Mouse (Mus musculus) erythroblast, embryonic 14.5 days (primary cell): Measurements from ENCODE around the gene Txndc8. TPM values are rescaled to one million over a fixed set of nuclear protein-coding genes. Genes with fewer than 3 reads are reported as not detected.

Source experiments
- H3K27me3 ChIP-seq: 2 replicates; pipeline ENCODE4 v1.6.1; 2012; ENCODE audit warnings: inconsistent platforms; ENCODE audit not compliant: control insufficient read depth
- H3K36me3 ChIP-seq: 2 replicates; pipeline ENCODE4 v1.6.1; 2012; ENCODE audit warnings: mild to moderate bottlenecking, inconsistent platforms; ENCODE audit not compliant: control insufficient read depth
- H3K4me1 ChIP-seq: 2 replicates; pipeline ENCODE4 v1.6.1; 2012; ENCODE audit warnings: inconsistent platforms; ENCODE audit not compliant: control insufficient read depth
- H3K4me3 ChIP-seq: replicated peaks from 2 replicates; pipeline ENCODE3; 2012; ENCODE audit warnings: moderate library complexity, mild to moderate bottlenecking, inconsistent platforms
- H3K9me3 ChIP-seq: 2 replicates; pipeline ENCODE4 v1.6.1; 2012; ENCODE audit warnings: low read length, inconsistent platforms, mixed read lengths; ENCODE audit not compliant: control insufficient read depth
- GATA1 ChIP-seq: IDR thresholded peaks from 2 replicates; pipeline ENCODE4 v1.6.1; 2012; ENCODE audit warnings: low read length, inconsistent platforms, mixed read lengths
- TAL1 ChIP-seq: IDR thresholded peaks from 3 replicates; pipeline ENCODE4 v1.6.1; 2012; ENCODE audit warnings: low read length, inconsistent platforms, mixed read lengths
- polyA plus RNA-seq: library from polyadenylated mRNA; stranded (reverse); fragments of >175 nt; gene quantifications from 2 replicates; pipeline ENCODE4 v1.2.3, GENCODE M21; 2012

Txndc8 gene
- polyA plus RNA-seq, 1 experiment = not detected

- H3K27me3 ChIP-seq = no peaks in the 10 kb centered on the region
These were observed 23.8 kb upstream of the Txndc8 start for GRCm38 (mm10) chr4:58032714-58033113.

GRCm38 (mm10) chr4:58003501-58003900 lies 5.4 kb downstream of the Txndc8 start:
- no peaks in the 10 kb centered on the region for H3K4me1 ChIP-seq
- no peaks in the 10 kb centered on the region for H3K36me3 ChIP-seq
- no peaks in the 10 kb centered on the region for H3K9me3 ChIP-seq
- TF ChIP-seq GATA1 = no peak
- no peak for TF ChIP-seq TAL1
- no peaks in the 10 kb centered on the region for H3K27me3 ChIP-seq
- no peak overlapping the region for H3K4me3 ChIP-seq

More at GRCm38 (mm10) chr4:58032714-58033113, 23.8 kb upstream of the Txndc8 start:
- Histone ChIP-seq H3K4me1 (no peaks in the 10 kb centered on the region), H3K9me3 (no peaks in the 10 kb centered on the region; the same call in 1 of the 2 replicates), H3K4me3 (no peak overlapping the region), H3K36me3 (no peaks in the 10 kb centered on the region)
- TF ChIP-seq GATA1 (no peak), TAL1 (no peak)

GRCm38 (mm10) chr4:57991425-57991824 lies 17.5 kb downstream of the Txndc8 start:
- H3K4me3 ChIP-seq = no peak overlapping the region

GRCm38 (mm10) chr4:57974400-57975117 lies 34.4 kb downstream of the Txndc8 start:
- Histone ChIP-seq H3K4me3 (no peak overlapping the region), H3K27me3 (no peaks in the 10 kb centered on the region), H3K4me1 (no peaks in the 10 kb centered on the region), H3K9me3 (no peaks in the 10 kb centered on the region), H3K36me3 (no peaks in the 10 kb centered on the region)
- no peak for TF ChIP-seq GATA1
- TF ChIP-seq TAL1 = no peak

More at GRCm38 (mm10) chr4:57991425-57991824, 17.5 kb downstream of the Txndc8 start:
- H3K27me3 ChIP-seq = no peaks in the 10 kb centered on the region
- no peaks in the 10 kb centered on the region for H3K4me1 ChIP-seq
- TF ChIP-seq TAL1 (no peak), GATA1 (no peak)
- H3K9me3 ChIP-seq = no peaks in the 10 kb centered on the region
- H3K36me3 ChIP-seq = no peaks in the 10 kb centered on the region

- Histone ChIP-seq H3K36me3 (no peaks in the 10 kb centered on the region), H3K27me3 (no peaks in the 10 kb centered on the region), H3K4me3 (no peak overlapping the region), H3K9me3 (no peaks in the 10 kb centered on the region), H3K4me1 (no peaks in the 10 kb centered on the region)
- no peak for TF ChIP-seq TAL1
These were observed 35.2 kb downstream of the Txndc8 start for GRCm38 (mm10) chr4:57973592-57974268.

- Histone ChIP-seq H3K27me3 (no peaks in the 10 kb centered on the region), H3K9me3 (no peaks in the 10 kb centered on the region), H3K36me3 (no peaks in the 10 kb centered on the region), H3K4me3 (no peak overlapping the region), H3K4me1 (no peaks in the 10 kb centered on the region)
- TF ChIP-seq GATA1 = no peak
- no peak for TF ChIP-seq TAL1
These were observed 38.6 kb downstream of the Txndc8 start for GRCm38 (mm10) chr4:57970285-57970684.

GRCm38 (mm10) chr4:57967195-57967594 lies 41.7 kb downstream of the Txndc8 start:
- Histone ChIP-seq H3K36me3 (no peaks in the 10 kb centered on the region), H3K9me3 (no peaks in the 10 kb centered on the region), H3K4me3 (no peak overlapping the region), H3K4me1 (no peaks in the 10 kb centered on the region), H3K27me3 (no peaks in the 10 kb centered on the region)
- TF ChIP-seq GATA1 (no peak), TAL1 (no peak)

GRCm38 (mm10) chr4:57965516-57965915 lies 43.4 kb downstream of the Txndc8 start:
- TF ChIP-seq GATA1 = no peak
- no peak for TF ChIP-seq TAL1
- Histone ChIP-seq H3K27me3 (no peaks in the 10 kb centered on the region), H3K36me3 (no peaks in the 10 kb centered on the region), H3K4me3 (no peak overlapping the region), H3K4me1 (no peaks in the 10 kb centered on the region), H3K9me3 (no peaks in the 10 kb centered on the region)

- no peak overlapping the region for H3K4me3 ChIP-seq
- H3K9me3 ChIP-seq = no peaks in the 10 kb centered on the region
- no peak for TF ChIP-seq GATA1
- TF ChIP-seq TAL1 = no peak
- no peaks in the 10 kb centered on the region for H3K36me3 ChIP-seq
- no peaks in the 10 kb centered on the region for H3K4me1 ChIP-seq
- H3K27me3 ChIP-seq = no peaks in the 10 kb centered on the region
These were observed 44.8 kb downstream of the Txndc8 start for GRCm38 (mm10) chr4:57964143-57964542.
